Mouse (Mus musculus) regulatory T cell (primary cell): ENCODE data around the gene Phf21a.

ENCODE experiments used
- in situ Hi-C: fragments of 300-600 bp; cut with MboI, MseI; formaldehyde crosslinking; loops from one replicate; pipeline ENCODE4 v1.15.1; 2025; ENCODE audit warnings: high pct_unique_total_duplicates

Gene Phf21a

DNA sequence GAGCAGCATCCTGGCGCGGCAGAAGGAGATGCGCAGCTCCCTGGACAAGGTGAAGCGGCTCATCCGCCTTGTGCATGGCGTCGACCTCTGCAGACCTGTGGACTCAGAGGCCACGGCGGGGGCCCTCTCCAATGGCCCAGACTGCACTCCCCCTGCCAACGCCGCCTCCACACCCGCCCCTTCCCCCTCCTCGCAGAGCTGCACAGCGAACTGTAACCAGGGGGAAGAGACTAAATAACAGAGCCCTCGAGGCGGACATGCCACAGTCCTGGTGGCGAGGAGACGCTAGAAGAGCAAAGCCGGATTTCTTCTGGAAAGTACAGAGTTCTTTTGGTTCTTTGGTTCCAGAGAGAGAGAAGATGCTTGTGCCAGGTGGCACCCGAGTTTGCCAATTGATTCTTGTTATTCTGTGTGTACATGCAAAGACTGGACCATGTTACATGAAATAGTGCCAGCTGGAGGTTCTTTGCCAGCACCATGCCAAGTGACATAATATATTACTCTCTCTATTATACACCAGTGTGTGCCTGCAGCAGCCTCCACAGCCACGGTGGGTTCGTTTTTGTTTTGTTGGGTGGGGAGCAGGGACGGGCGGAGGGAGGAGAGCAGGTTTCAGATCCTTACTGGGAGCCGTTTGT, 267.4 kb downstream of the Phf21a start:
- in situ Hi-C loops = no loop called here

DNA sequence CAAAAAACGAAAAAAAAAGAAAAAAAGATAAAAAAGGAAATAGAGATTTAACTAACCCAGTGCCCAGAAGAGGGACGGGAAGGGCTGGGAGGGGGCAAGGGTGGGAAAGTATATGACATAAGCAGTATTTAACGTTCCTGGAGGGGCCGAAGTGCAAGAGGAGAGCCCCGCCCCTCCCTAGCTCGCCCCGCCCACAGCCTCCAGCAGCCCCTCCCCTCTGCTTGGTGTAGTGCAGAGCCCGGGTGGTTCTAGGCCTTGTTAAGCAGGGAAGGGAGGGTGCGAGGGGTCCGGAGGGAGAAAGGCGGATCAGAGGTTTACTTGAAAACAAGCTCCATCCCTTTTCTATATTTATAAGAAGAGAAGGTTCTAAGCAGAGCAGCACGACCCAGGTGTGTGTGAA, 268.0 kb downstream of the Phf21a start:
- in situ Hi-C loops = no loop called here

DNA sequence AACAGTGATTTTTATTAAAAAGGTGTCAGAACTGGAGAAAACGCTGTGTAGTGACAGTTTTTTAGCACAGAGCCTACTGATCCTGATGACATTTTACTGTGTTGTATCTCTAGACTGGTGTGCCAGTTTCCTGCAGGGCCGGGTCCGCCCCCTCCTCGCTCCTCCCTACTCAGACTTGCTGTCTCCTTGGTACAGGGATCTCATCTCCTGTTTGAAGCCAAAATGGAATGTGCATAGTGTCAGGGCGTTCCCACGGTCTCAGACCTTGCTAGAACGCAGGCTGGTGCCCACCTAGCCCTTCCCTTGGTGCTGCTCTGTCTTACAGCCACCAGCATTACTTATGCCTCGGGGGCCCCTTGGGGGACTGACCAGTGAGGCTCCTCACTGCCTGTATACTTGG, 268.9 kb downstream of the Phf21a start:
- in situ Hi-C loops = no loop called here

DNA sequence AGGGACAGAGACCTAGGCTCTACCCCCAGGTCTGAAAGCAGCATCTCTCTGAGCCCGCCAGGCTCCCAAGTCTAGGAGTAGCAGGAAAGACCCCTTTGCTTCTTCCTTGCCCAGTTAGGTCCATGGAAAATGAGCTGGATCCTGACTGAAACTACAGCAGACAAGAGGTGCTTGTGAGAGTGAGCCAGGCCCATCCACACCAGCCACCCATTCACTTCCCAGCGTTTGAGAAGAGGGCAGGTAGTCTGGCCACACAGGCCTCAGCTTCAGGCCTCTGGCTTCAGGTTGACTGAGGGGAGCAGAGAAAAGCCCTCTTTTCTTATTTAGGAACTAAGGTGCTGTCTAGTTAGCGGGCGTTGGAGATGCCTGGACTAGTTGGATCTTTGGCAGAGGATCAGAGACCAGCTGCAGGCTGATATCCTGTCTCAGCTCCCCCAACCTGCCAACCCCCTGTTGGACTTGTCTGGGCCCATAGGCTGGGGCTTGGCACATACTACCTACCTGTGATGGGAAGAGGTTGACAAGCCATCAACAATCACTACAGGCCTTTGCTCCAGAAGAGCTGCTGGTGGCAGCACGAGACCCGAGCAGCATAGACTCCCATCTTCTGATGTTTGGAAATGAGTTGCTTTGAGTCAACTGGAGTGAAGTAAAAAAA, 269.8 kb downstream of the Phf21a start:
- in situ Hi-C loops = no loop called here

DNA sequence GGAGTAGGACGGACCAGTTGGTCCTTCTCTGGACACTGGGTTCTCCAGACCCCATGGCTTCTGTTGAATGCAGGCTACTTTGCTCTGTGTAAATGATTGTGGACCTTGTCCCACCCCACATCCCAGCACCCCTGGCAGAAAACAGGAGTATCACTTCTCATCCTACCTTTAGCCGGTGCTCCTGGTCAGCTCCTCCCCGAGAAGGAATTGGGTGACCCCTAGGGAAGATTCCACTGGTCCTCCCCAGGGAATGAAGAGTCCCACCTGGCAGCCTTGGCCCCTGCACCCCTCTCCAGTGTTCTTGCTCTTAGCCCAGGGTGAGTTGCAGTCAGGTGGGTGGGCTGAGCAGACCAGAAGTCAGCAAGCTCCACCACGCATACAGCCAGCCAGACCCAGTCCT, 271.2 kb downstream of the Phf21a start:
- in situ Hi-C loops = no loop called here

DNA sequence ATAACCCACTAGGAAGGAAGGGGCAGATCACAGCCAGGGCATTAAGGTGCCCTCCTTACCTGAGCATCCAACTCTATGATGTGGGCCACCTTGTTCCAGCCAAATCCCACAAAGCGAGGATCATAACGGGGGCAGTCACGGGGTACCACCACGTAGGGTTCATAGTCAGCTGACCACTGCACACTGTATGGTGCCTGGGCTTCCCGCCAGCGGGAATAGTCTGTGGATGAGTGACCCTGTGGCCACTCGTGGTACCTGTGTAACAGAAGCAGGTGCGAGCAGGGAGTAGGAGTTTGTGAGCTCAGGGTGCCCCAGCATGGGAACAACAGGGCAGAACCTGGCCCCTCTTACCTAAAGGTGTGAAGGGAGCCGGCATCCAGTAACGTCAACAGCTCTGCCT, 272.7 kb downstream of the Phf21a start:
- in situ Hi-C loops = no loop called here

DNA sequence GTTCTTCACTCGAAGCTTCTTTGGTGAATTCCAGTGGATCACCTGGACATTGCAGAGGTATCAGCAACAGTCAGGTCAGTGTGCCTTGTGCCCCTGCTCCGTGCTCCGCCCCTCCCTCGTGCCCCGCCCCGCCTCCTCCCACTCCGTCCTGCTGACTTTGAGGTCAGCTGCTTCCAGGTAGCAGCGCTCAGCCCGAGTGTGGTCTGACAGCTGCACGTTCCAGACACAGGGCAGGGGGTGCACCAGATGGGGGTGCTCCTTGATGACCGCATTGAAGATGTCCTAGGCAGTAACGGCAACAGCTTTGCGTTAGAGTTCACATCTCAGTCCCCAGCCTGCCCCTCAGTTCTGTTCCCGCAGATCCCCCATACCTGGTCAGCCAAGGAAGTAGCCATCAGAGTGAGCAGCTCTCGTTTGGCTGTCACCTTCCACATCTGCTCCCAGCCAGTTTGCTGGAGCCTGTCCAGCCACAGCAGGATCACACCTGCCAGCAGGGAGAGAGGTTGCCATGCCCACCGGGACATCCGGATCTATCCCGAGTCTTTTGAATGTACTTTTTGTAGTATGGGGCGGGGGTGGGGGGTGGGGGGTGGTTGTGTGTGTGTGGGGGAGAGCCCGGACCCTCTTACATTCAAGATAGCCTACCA, 274.6 kb downstream of the Phf21a start:
- in situ Hi-C loops = no loop called here

DNA sequence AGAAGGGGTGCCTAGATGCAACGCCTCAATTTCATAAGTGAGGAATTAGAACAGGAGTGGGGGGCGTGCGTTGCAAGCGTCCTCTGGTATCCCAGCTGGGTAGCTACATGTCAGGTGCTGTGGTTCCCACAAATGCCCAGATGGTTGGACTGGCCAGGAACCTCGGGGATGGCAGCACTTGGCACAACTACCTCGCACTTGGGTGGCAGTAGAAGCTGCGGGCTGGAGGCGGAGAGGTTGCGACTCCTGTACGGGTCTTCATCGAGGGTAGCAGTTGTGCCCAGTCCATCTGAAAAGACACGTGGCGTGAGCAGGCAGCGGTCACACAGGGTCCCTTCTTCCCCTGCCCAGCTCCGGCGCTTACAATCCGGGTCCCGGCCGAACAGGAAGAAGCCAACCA, 277.5 kb downstream of the Phf21a start:
- in situ Hi-C loops = no loop called here

DNA sequence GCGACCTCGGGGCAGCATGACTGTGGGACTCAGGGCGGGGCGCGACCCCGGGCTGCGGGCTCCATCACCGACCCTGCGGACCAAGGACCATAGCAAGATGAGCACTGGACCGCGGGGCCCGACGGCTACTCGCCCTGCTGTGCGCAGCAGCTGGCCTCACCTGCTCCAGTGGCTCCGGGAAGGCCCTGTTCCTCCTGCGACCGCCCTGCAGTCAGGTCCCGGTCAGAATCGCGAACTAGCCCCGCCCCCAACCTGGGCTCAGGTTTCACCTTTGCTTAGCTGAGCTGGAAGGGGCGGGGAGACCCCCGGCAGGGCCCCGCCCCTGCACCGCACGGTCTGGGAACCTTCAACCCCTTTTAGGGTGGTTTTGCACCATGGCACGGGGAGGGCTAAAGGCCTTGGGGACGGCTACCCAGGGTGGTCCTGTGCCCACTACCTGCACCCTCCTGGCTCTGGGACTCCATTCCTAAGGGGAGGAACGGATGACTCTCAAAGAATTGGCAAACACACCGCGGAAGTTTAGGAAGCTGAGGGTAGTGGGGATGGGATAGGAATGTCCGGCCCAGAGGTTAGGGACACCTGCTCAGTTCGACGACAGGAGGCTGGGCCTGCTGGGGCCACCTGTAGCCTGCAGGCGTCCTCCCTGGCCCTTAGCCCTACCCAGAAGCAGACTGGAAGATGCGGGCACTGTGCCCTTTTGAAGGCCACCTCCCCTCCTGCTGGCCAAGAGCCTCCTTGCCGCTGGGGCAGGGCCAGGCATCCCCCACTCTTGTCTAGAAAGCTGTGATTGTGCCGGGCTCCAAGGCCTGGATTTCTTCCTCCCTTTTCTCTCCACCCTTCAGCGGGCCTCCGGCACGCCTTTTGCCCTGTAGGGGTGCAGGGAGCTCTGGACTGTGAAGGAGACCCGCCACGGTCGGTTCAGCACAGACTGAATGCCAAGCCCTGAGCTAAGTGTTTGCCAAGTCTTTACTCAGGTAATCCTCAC, 278.2 kb downstream of the Phf21a start:
- in situ Hi-C loops = no loop called here

DNA sequence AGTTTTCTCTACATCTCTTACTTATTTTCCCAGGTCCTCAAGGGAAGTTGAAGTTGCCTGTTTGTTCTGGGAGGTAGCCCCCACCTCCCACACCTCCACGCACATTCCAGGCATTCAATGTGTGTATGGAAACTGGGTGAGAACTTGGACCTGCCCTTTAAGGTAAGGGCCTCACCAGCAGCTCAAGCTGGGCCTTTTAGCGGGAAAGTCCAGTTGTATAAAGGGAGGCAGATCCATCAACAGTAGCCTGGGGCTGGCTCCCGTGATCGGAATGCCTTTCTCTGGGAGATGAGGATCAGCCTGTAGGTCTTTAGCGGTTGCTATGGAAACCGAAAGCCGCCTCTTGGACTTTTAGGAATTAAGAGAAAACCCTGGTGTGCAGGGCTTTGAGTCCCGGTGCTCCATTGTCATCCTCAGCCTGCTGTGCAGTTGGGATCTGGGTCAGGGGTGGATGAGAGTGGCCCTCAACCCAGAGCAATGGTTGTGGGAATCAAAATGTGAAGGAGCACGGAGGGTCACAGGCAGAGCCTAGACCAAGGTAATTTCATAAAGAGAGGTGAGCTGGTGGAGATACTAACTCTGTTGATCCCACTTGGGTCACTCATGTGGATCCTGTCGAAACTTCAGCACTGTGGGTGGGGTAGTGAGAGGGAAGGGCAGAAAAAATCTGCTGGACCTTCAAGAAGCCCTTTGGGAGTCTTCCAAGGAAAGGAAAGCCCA, 279.2 kb downstream of the Phf21a start:
- in situ Hi-C loops = no loop called here

DNA sequence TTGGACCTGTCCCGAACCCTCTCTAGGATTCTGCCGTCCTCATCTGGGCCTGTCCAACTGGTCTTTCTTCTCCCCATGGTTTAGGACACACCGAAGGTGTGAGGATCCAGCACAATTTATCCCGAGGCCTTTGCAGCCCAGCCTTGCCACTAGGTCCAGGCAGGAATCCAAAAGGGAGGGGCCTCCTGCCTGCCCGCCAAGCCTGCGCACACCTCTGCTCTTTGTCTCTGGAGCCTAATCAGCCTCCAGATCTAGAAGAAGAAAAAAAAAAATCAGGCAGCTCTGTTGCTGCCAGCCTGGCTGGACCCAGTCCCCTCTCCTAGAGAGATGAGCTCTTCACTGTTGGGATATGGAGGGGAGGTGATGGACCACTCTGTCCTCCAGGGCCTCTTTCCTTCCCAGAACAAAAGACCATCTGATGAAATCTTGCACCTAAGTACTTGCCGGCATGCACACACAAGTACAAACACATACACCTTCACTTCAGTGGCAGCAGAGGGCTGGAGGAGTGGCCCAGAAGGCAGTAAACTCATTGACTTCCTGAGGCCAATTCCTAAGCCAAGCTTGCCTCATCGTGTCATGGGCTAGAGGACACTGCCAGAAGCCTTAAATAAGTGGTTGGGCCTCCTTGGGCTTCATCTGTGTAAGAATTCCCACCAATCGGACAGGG, 280.0 kb downstream of the Phf21a start:
- in situ Hi-C loops = no loop called here

DNA sequence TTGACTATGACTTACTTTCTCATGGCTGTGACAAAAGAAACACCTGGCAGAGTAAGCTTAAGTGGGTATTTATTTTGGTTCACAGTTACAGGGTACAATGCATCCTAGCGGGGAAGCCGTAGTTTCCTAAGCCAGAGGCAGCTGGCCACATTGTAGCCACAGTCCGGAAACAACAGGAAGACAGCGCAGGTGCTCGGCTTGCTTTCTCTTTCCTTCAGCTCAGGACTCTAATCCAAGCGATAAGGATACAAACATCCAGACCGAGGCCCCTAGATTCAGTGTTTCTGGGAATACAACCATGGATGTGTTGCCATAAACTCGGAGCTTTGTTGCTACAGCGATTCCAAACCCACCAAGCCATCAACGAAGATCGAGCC, 280.5 kb downstream of the Phf21a start:
- in situ Hi-C loops = no loop called here

DNA sequence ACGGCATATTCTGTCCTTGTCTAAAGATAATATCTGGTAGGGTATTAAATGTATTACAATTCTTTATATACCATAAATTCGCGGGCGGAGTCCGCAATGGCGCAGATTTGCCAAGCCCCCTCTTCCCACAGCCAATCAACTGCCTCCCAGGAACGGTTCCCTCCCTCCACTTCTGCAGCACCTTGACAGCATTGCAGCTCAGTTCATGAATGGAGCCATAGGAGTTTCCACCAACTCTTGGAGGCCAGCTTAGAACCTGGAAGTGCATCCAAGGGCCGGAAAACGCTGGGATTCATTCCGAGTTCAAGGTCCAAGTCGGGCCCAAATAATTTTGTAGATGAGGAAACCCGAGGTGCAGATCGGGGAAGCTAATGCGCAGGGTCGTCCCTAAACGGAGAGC, 281.6 kb downstream of the Phf21a start, which contains the start of the genes Pex16 and Large2:
Gene Pex16 (plus strand): TSS at position 163 of the 400 bp plus-strand sequence.
Gene Large2 (minus strand): TSS at position 356 of the 400 bp plus-strand sequence.
- in situ Hi-C loops = no loop called here

DNA sequence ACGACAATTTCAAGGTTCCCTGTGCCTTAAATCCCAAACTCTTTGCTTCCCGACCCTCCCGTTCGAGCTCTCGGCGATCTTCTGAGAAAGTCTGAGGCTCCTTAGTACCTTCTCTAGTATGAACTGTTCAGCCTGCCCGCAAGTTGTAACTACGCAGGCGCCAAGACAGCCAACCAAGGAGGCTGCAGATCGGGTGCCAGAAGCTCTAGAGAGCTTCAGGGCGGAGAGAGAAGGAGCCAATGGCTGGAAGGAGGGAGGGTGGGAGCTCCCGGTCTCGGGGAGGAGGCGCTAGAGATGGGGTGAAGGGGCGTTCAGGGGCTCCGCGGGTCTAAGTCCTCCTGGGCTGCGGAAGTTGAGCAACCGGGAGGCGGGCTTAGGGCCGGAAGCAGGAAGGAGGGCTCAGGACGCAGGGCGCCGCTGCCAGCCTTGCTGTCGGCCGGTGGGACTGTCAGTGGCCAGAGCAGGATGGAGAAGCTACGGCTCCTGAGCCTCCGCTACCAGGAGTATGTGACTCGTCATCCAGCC, 282.2 kb downstream of the Phf21a start:
- in situ Hi-C loops = loop anchor here (5.0 kb wide), 1 partner anchor 57 kb away; the partner anchor contains the start of gene Cry2

DNA sequence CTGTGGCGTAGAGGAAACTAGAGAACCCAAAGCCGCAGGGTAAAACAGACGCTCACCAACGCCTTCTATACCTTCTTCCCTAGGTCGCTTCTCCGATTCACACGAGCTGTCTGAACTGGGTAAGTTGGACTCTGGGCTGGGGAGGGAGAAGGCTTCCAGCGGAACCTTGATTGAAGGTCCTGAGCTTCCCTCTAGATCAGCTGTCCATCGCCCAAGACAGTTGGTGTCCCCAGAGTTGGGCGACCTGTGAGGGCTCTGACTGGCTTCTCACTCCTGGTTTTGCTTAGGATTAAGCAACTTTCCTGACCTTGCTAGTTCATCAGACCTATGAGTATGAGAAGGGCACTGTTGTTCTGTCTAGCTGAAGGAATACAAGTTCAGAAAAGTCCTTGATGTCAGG, 282.9 kb downstream of the Phf21a start:
- in situ Hi-C loops = loop anchor here (5.0 kb wide), 1 partner anchor 57 kb away; the partner anchor contains the start of gene Cry2

DNA sequence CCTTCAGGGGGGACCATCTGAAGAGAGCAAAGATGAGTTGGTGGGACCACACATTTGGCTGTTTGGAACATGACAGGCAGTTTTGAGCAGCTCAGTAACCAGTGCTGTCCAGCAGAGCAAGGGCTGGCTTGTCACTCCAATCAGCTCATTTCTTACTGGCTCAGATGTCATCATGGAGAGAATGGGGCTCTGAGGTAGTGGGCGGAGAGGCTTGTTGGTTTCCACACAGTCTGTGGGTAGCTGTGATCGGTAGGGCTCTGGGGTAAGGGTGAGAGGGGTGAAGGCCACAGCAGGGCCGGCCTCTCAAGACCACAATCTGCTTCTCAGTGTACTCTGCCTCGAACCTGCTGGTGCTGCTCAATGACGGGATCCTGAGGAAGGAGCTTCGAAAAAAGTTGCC, 283.4 kb downstream of the Phf21a start:
- in situ Hi-C loops = loop anchor here (5.0 kb wide), 1 partner anchor 56 kb away; the partner anchor contains the start of gene Cry2

DNA sequence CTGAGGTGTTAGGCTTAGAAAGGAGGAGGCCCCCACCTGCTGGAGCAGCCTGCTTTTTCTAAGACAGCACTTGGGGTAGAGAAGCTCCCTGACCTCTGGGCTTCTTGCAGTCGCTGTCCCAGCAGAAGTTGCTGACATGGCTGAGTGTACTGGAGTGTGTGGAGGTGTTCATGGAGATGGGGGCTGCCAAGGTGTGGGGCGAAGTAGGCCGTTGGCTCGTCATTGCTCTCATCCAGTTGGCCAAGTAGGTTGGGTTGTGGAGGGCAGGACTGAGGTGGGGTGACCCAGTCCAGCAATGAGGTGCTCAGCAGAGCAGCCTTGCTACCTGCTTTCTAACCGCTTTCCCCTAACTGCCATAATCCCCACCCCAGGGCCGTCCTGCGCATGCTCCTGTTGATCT, 284.4 kb downstream of the Phf21a start:
- in situ Hi-C loops = loop anchor here (5.0 kb wide), 1 partner anchor 55 kb away; the partner anchor contains the start of gene Cry2

DNA sequence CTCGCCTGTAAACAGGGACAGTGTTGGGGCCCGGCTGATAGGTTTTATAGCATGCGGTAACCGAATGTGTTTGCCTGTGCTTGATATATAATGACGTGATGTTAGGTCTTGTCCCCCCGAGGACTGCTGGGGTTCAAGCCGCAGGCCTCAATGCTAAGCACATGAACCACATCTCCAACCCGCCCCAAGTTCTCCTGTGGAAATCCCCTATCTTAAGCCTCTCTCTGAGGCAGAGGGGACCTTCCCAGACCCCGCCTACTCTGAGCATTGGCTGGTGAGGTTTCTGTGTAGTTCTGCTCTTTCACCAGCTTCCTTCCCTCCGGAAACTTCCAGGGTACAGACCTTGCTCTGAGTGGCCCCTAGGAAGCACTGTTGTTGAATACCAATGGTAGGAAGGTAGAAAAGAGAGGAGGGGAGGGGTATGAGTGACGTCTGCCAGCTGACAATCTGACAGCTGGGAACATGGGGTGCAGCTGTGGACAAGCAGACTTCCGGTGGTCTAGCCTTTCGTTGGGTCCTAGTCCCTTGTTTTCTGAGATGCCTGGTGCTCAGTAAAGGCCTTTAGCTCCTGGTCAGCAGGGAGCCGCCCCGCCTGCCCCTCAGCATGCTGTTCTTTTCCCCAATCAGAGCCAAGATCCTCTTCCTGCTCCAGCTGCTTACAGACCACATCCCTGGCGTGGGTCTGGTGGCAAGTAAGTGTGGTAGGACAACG, 287.0 kb downstream of the Phf21a start:
- in situ Hi-C loops = loop anchor here (5.0 kb wide), 1 partner anchor 52 kb away; the partner anchor contains the start of gene Cry2

DNA sequence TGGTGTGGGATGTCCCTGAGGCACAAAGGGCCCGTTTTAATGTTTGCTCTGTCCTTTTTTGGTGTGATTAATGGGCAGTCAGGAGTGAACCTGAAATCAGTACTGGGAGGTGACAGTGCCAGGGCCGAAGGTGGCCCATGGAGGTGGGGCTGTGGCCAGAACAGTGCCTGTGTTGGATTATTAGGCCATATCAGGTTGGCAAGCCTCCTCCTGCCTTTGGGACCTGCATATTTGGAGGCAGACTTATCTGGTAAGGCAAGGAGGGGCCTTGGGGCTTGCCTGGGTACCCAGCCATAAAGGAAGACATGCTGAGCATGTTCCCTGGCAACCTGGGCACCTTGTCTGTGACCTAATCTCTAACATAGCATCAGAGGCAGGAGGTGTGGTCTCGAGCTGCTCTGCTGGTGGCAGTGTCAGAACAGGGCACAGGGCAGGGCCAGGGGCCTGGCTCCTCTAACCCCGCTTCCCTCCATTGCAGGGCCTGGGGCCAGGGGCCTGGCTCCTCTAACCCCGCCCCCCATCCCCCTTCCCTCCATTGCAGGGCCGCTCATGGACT, 287.7 kb downstream of the Phf21a start:
- in situ Hi-C loops = no loop called here
